28 mouse cellular contexts compared by ENCODE assay signal in genomic region chr13:105198658-105199057, GRCm38 (mm10).
"Had no signal": no experiment of that assay in that cellular context is flagged by ENCODE, and none has a peak within 500 bp of the region (broad histone marks: within the 10 kb centered on the region; RNA-seq: fewer than 3 reads in every experiment).

No protein-coding gene starts in this region.

- DNase-seq: cerebellum, adult 2 months; cerebellum, adult 8-10 months; cerebellum, adult 9-10 months; cerebellum, adult 9-11 months; cerebellum, postnatal 10 days; cerebellum, postnatal 14 days; cerebellum, postnatal 25 days; cerebellum, postnatal 36 days; embryo, embryonic 11 days; forebrain, postnatal 0 days; gastrocnemius, adult 2 months; gastrocnemius, postnatal 10 days; gastrocnemius, postnatal 14 days; gastrocnemius, postnatal 25 days; gastrocnemius, postnatal 36 days; heart, adult 11 months; heart, adult 18-20 months had no signal

- H3K4me3 ChIP-seq: embryonic facial prominence, embryonic 10.5 days; embryonic facial prominence, embryonic 12.5 days; embryonic facial prominence, embryonic 13.5 days; embryonic facial prominence, embryonic 15.5 days; erythroblast, embryonic 14.5 days; forebrain, embryonic 10.5 days; forebrain, embryonic 12.5 days; forebrain, embryonic 13.5 days; forebrain, embryonic 15.5 days; gastrocnemius, adult 2 months had no signal

- H3K9ac ChIP-seq: embryonic facial prominence, embryonic 12.5 days; embryonic facial prominence, embryonic 13.5 days; embryonic facial prominence, embryonic 15.5 days; forebrain, embryonic 12.5 days; forebrain, embryonic 13.5 days; forebrain, embryonic 15.5 days; forebrain, postnatal 0 days had no signal

- H3K27ac ChIP-seq: embryonic facial prominence, embryonic 10.5 days; embryonic facial prominence, embryonic 12.5 days; embryonic facial prominence, embryonic 13.5 days; embryonic facial prominence, embryonic 15.5 days; forebrain, embryonic 10.5 days; forebrain, embryonic 12.5 days; forebrain, embryonic 13.5 days; forebrain, embryonic 15.5 days; gastrocnemius, adult 2 months had no signal

- H3K27me3 ChIP-seq: embryonic facial prominence, embryonic 12.5 days; embryonic facial prominence, embryonic 13.5 days; embryonic facial prominence, embryonic 15.5 days; forebrain, embryonic 12.5 days; forebrain, embryonic 13.5 days; forebrain, embryonic 15.5 days had no signal

- H3K36me3 ChIP-seq: embryonic facial prominence, embryonic 10.5 days; embryonic facial prominence, embryonic 12.5 days; embryonic facial prominence, embryonic 13.5 days; embryonic facial prominence, embryonic 15.5 days; forebrain, embryonic 10.5 days; forebrain, embryonic 12.5 days; forebrain, embryonic 15.5 days had no signal

- H3K4me1 ChIP-seq: embryonic facial prominence, embryonic 10.5 days; embryonic facial prominence, embryonic 12.5 days; embryonic facial prominence, embryonic 13.5 days; embryonic facial prominence, embryonic 15.5 days; forebrain, embryonic 10.5 days; forebrain, embryonic 12.5 days; forebrain, embryonic 13.5 days; forebrain, embryonic 15.5 days had no signal

- ATAC-seq: forebrain, embryonic 13.5 days; forebrain, embryonic 14.5 days; forebrain, embryonic 15.5 days; forebrain, embryonic 16.5 days; forebrain, postnatal 0 days had no signal

- H3K4me2 ChIP-seq: embryonic facial prominence, embryonic 12.5 days; embryonic facial prominence, embryonic 13.5 days; embryonic facial prominence, embryonic 15.5 days; forebrain, embryonic 12.5 days; forebrain, embryonic 13.5 days; forebrain, embryonic 15.5 days had no signal

- H3K9me3 ChIP-seq: embryonic facial prominence, embryonic 10.5 days; embryonic facial prominence, embryonic 12.5 days; embryonic facial prominence, embryonic 13.5 days; embryonic facial prominence, embryonic 15.5 days; forebrain, embryonic 10.5 days; forebrain, embryonic 12.5 days; forebrain, embryonic 13.5 days; forebrain, embryonic 15.5 days had no signal
